Mouse (Mus musculus) kidney, adult 11 months (tissue): ENCODE data around the gene Lhx8.

Experiments
- DNase-seq: peaks from one replicate; pipeline ENCODE4 v3.0.0; 2022

The Lhx8 gene

GRCm38 (mm10) chr3:154321921-154322574 lies 8.4 kb downstream of the Lhx8 start:
- DNase-seq, result no peak

GRCm38 (mm10) chr3:154317651-154318248 lies 12.7 kb downstream of the Lhx8 start:
- DNase-seq, result no peak

- no peak for DNase-seq
Measured at GRCm38 (mm10) chr3:154305163-154305884, 25.1 kb downstream of the Lhx8 start.

DNA sequence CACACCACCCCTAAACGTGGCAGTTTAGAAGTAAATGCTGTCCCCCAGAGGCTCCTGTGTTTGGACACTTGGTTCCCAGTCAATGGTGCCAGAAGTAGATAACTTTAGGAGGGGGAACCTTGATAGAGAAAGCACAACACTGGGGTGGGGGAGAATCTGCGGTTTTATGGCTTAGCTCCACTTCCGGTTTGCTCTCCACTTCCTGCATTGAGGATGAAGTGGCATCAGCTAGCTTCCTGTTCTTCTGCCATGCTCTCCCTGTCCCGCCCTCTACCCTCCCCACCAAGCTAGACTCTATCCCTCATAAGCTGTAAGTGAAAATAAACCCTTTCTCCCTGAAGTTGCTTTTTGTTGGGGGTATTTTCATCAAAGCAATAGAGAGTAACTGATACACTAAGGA lies 29.4 kb downstream of the Lhx8 start:
- no peak for DNase-seq

- no peak for DNase-seq
Measured at GRCm38 (mm10) chr3:154300006-154300405, 30.5 kb downstream of the Lhx8 start.

DNA sequence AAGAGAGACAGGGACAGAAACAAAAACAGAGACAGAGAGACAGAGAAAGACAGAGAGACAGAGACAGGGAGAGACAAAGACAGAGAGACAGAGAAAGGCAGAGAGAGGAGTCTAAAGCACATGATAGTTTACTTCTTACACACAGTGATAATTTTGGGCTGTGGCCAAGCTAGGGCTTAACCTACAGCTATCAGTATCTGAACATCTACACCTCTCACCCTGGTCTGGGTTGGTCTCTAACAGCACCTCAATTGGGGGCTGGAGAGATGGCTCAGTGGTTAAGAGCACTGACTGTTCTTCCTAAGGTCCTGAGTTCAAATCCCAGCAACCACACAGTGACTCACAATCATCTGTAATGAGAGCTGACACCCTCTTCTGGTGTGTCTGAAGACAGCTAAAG lies 32.0 kb downstream of the Lhx8 start:
- DNase-seq, result no peak

DNA sequence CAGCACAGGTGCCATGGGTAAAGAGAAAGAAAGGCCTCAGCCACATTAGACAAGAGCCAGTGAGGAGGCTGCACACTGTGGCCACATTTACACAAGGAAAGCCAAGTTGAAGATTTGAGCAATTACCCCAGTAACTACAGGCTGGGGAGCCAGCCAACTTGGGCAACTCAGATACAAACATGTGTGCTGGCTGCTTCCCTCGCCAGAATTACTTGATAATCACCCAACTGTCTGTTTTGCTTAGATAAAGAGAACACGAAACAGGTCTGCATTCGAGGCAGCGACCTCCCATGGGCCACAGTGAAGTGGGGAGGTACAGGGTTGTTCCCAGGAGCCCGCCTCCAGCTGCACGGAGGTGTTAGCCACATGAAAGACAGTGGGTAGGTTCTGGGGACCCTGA lies 33.0 kb downstream of the Lhx8 start:
- DNase-seq, result no peak

- DNase-seq, result no peak
Measured at GRCm38 (mm10) chr3:154294924-154295834, 35.3 kb downstream of the Lhx8 start.

DNA sequence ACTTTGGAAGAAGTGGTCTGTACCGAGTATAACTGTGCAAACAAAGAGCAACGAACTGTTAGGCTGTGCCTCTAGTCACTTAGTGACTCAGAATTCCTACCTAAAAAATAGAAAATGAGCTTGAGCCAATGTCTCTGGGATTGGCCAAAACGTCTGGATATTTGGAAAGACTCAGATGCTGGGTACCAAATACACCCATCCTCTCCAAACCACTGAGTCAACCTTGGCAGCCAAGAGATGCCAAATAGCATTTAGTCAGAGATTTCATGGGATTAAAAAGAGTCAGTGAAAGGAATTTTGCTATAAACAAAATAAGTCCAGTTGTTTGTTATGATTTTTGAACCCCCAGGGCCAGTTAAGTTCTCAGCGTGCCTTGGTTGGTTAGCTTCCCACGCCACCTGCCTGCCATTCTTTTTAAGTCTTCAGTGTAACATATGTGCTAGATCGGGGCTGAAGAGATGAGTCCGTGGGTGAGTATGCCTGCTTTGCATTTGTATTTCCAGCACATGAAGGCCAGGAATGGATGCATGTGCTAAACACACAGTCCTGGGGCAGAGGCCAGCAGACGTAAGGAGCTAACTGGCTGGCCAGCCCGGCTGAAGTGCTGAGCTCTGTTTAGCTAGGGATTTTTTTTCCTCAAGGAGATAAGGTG lies 36.5 kb downstream of the Lhx8 start:
- no peak for DNase-seq

- DNase-seq, result no peak
Measured at GRCm38 (mm10) chr3:154292126-154292525, 38.3 kb downstream of the Lhx8 start.

DNA sequence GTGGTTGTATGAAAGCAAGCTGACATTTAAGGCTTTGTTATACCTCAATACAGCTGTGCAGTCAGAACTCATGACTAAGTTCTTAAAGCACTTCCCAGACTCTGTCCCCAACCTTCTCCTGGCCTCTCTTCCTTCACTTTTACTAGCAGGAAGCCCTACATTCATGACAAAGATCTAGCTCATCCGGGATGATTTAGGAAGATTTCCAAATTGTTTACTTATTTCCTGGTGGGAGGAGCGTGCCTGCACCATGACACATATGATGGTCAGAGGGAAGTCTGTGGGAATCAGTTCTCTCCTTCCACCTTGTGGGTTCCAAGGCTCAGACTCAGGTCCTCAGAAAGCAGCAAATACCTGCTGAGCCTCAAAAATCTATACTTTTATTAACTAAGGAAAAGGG lies 40.1 kb downstream of the Lhx8 start:
- DNase-seq, result no peak

DNA sequence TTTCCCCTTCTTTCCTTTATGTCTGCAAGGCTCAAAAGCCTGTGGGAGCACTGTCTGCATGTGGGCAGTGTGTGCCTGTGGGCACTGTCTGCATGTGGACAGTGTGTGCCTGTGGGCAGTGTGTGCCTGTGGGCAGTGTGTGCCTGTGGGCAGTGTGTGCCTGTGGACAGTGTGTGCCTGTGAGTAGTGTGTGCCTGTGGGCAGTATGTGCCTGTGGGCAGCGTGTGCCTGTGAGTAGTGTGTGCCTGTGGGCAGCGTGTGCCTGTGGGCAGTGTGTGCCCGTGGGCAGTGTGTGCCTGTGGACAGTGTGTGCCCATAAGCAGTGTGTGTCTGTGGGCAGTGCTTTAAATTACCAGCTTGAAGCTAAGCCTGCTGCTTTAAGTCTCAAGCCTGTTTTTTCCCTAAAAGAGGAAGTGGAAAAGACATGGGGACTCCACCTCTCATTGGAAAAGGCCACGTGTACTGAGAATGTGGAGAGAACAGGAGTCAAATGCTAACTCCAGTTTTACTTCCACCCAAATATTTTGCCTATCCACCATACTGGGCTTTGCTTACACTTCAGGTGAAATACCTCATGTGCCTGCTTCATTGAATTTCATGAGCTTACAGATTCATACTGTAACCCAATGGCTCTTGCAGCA lies 41.9 kb downstream of the Lhx8 start:
- no peak for DNase-seq

DNA sequence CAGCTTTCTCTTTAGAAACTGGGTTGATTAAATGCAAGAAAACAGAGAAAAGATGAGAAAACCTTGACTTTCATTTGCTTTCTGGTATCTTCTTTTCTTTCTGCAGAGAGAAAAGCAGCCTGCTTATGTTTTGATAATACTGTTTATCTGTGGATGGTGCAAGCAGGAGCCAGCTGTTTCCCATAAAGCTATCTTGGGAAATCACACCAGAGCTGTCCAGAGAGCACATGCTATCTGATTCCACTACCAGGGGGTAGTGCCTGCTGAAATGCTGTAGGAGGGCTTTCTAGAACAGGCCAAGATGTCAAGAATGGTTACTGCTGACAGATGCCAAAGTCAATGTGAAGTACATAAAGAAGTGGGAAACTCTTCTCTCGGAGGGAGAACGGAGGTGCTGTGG lies 43.2 kb downstream of the Lhx8 start:
- no peak for DNase-seq

- DNase-seq, result no peak
Measured at GRCm38 (mm10) chr3:154285351-154285750, 45.1 kb downstream of the Lhx8 start.

GRCm38 (mm10) chr3:154284260-154284659 lies 46.2 kb downstream of the Lhx8 start:
- DNase-seq, result no peak

GRCm38 (mm10) chr3:154274681-154275080 lies 55.8 kb downstream of the Lhx8 start:
- no peak for DNase-seq

GRCm38 (mm10) chr3:154269757-154270366 lies 60.6 kb downstream of the Lhx8 start:
- peak; percentile 52 for DNase-seq

GRCm38 (mm10) chr3:154268313-154268712 lies 62.1 kb downstream of the Lhx8 start:
- no peak for DNase-seq

- DNase-seq, result no peak
Measured at GRCm38 (mm10) chr3:154257312-154257711, 73.1 kb downstream of the Lhx8 start.
